Mouse (Mus musculus) left cerebral cortex, postnatal 14 days (tissue): ENCODE results near the gene Slc6a16. TPM values are rescaled to one million over a fixed set of nuclear protein-coding genes. Genes with fewer than 3 reads are reported as not detected.

Experiments used
- DNase-seq, 2 experiments: peaks; one replicate each; pipeline ENCODE4 v3.0.0; 2021 to 2022; ENCODE audit warnings: low spot score in 2 of 2, mixed read lengths in 1 of 2
- intact Hi-C: fragments of 180-260 bp; cut with DNase I; formaldehyde crosslinking; loops from one replicate; pipeline ENCODE4 v1.15.1; 2025
- total RNA-seq, 2 experiments: library from RNA; stranded (reverse); gene quantifications; 2 replicates each; pipeline ENCODE4 v1.2.3; 2021

The Slc6a16 gene
- total RNA-seq, 2 experiments from 2014 or later, result 0.97 to 1.1 TPM

DNA sequence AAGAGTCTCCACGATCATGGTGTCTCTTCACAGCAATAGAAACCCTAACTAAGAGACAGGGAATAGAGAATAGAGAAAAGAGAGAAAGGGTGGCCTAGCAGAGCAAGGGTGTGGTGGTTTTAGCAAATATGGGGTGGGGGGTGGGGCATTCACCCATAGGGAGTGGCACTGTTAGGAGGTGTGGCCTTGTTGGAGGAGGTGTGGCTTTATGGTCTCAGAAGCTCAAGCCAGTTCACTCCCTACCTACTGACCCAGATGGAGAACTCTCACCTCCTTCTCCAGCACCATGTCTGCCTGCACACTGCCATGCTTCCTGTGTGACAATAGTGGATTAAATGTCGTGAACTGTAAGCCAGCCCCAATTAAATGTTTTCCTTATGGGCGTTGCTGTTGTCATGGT lies 56.7 kb downstream of the Slc6a16 start:
- DNase-seq, result no peak
- intact Hi-C loops, result loop anchor here (5.0 to 10.0 kb wide), 2 partner anchors 120 to 213 kb away; partner anchors contain the start of gene Gfy

DNA sequence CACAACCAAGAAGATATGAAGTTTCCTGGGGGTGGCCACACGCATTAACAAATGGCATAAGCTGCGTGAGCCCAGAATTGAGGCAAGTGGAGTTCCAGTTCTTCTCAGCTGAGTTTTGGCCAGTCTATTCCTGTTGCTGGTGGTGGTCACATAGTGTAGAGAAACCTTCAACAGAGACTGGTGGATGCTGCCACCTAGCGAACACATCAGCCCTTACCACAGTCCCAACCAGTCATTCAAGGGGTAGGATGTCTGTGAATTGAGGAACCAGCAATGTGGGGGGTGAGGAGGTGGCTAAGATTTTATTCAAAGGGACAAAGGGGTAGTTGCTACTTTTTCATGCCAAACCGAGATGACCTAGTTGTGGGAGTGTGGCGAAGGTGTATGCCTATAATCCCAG lies 58.9 kb downstream of the Slc6a16 start:
- DNase-seq, result peak; percentile 87 to 92

DNA sequence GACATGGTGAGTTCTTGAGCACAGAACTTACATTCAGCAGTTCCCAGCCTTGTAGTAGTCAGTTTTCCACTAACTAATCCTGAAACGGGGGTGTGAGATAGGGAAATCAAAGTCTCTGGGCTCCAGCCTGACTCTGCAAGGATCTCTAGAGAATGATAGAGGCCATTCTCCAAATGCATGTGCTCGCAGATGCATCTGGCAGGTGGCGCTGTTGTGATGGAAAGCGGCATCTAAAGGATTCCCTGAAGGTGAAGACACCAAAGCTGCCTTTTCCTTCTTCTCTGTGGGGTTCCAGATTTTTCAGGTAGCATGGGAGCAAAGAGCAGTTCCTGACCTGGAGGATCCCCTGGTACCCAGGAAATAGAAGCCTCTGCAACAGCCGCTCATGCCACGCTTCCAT lies 59.4 kb downstream of the Slc6a16 start:
- DNase-seq, result peak; percentile 84
- intact Hi-C loops, result loop anchor here (5.0 kb wide), 1 partner anchor 67 kb away; the partner anchor contains the start of gene Ppfia3

More for the DNA sequence above, 58.9 kb downstream of the Slc6a16 start:
- intact Hi-C loops, result loop anchor here (2.0 to 10.0 kb wide), 4 partner anchors 68 to 215 kb away; partner anchors contain the start of genes Gfy, Ppfia3 and Slc17a7

DNA sequence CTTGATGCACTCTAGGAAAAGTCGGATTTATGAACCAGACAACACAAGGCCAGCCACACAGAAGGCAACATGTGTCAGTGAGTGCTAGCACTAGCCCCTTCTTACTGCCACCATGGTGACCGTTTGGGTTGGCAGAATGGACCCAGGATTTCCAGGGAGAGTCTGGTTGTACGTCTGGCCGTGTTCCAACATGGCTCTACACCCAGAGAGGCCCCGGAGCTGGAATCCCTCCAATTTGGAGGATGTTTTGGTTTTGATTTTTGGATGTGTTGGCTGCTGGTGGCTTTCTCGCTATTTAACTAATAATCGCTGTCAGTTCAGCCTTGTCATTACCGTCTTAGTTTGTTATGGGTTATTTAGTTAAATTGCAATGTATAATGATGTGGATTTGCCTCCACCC lies 61.7 kb downstream of the Slc6a16 start:
- DNase-seq, result no peak
- intact Hi-C loops, result loop anchor here (5.0 kb wide), 1 partner anchor 65 kb away; the partner anchor contains the start of gene Ppfia3

DNA sequence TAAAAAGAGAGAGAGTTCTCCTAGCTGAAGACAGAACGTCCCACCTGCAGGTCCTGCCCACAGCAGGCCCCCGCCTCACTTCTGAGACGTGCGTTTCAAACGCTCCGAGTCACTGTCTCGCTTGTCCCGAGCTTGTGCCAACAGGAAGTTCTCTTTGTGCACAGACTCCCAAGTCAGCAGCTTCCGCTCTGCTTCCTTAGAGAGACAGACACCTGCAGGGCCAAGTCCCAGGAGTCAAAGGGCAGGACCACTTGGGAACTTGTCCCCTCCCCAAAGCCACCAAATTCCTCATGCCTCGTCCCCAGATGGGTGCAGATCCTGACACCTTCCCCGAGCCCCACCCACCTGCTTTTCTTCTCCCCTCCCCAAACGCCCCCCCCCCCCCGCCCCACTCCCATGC lies 64.0 kb downstream of the Slc6a16 start:
- intact Hi-C loops, result loop anchor here (5.0 kb wide), 2 partner anchors 37 to 62 kb away; partner anchors contain the start of gene Ppfia3
- no peak for DNase-seq

DNA sequence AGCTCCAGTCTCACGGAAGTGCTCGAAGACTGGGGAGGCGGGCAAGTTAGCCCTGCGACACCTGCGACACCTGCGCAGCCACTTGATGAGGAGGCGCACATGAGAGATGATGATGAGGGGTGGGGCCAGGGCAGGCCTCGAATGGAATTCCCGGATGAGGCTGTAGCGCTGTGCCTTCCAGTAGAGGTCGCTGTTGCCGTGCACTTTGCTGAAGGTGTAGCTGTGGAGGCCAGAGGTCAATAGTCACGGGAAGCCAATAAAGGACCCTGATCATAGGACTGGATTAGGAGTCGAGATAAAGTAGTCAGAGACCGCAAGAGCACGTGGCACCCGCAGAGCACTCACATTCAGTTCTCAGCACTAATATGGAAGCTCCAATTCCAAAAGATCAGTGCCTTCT lies 64.4 kb downstream of the Slc6a16 start:
- DNase-seq, result peak; percentile 67 to 75
- intact Hi-C loops, result loop anchor here (5.0 kb wide), 1 partner anchor 37 kb away; no protein-coding TSS in a partner anchor

DNA sequence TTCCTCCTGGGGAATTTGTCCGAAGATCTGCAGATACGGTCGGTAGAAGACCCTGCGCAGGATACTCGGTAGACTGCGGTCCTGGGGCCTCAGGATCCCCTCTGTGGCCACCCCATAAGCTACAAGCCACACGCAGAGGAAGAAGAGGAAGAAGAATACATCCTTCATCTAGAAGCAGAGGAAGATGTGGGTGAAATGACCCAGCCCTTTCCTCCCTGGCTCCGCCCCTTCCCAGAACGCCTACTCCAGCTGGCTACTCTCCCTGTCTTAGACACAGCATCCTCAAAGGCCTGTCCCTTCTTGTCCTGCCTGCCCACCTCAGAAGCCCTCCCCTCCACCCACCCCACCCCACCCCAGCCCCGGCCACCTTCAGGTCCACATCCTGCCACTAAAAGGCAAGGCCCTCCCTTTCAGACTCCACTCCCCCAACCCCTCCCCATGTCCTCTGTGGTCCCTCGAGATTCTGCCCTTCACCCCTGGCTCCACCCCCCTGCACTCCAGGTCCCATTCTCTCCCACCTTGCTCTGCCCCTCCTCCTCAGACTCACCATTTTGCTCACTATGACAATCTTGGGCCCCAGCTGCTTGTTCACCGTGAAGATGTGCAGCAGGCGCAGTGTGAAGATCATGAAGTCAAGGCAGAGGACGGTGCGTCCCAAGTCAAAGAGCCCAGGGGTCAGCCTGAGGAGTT lies 67.8 kb downstream of the Slc6a16 start:
- intact Hi-C loops, result loop anchor here (5.0 kb wide), 1 partner anchor 34 kb away; no protein-coding TSS in a partner anchor
- DNase-seq, result no peak

DNA sequence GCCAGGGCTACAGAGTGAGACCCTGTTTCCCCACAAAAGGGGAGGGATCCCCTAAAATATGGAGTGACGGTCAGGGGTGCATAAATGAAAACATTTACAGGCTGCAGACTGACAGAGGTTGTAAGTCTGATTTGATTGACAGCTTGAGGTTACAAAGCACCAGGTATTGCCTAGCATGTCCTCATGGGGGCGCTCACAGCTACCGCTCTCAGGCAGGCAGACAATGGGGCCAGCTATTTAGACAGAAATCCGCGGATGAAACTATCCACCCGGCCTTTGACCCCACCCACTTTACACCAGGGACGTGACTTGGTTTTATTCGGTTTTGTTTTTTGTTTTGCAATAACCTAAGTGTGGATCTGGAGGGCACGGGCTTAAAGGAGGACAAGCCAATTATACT lies 68.6 kb downstream of the Slc6a16 start:
- intact Hi-C loops, result loop anchor here (5.0 kb wide), 1 partner anchor 33 kb away; no protein-coding TSS in a partner anchor
- no peak for DNase-seq

DNA sequence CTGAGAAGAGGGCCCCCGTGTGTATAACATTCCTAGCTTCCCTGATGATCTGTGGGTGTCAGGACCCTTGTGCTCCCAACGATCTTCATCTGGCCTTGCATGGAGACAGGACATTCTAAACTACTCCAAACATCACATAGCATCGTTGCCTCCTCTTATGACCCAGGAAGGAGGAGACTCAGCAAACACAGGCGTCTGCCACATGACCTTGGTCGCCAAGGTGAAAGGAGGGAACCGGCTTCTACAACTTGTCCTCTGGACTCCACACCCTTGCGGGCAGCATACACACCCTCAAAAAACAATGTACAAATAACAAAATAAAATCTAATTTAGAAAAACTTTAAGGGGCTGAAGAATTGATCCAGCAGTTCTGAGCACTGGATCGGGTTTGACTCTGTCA lies 71.1 kb downstream of the Slc6a16 start:
- intact Hi-C loops, result no loop called here
- no peak for DNase-seq

DNA sequence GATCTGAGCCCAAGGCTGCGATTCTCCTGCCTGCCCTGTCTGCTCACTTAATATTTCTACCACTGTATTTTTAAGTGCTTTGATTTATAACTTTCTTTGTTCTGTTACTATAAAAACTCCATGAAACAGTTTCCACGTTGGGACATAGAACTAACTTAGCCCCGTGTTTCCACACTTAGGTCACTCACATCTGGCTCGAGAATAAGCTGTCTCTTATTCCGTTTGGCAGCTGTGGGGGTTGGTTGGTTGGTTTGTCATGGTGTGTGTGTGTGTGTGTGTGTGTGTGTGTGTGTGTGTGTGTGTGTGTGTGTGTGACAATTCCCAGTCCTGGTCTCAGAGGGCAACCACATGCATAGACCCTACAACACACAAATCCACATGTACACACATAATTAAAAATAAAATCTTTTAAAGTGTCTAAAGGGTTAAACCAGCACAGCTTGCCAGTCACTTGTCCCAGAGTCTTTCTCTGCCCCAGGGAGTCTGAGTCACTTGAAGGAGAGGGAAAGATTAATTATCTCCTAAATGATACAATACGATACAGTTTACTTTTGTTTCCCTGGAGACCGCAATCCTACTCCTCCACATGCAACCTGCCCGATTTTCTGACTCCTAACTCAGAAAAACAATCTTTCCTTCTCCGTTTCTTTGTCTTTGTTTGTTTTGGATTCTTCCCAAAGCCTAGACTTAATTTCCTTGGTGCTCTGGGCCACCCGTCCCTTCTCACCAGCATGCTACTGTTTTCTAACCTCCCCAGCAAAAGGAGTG lies 72.0 kb downstream of the Slc6a16 start:
- DNase-seq, result no peak
- intact Hi-C loops, result no loop called here

DNA sequence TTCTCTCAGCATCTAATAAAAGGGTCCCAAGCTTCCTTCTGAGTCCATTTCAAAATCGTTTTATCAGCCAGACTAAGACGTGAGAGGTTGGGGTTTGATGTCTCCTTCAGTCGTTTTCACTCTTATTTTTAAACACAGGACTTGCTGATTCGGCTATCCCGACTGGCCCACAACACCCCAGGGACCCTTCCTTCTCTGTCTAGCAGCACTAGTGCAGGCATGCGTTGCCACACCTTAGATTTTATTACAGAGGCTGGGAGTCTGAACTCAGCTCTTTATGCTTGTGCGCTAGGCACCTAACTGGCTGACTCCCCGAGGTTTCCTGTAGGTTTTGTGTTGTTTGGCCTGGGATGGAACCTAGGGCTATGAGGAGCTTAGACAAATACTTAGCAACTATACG lies 72.6 kb downstream of the Slc6a16 start:
- intact Hi-C loops, result no loop called here
- DNase-seq, result no peak

DNA sequence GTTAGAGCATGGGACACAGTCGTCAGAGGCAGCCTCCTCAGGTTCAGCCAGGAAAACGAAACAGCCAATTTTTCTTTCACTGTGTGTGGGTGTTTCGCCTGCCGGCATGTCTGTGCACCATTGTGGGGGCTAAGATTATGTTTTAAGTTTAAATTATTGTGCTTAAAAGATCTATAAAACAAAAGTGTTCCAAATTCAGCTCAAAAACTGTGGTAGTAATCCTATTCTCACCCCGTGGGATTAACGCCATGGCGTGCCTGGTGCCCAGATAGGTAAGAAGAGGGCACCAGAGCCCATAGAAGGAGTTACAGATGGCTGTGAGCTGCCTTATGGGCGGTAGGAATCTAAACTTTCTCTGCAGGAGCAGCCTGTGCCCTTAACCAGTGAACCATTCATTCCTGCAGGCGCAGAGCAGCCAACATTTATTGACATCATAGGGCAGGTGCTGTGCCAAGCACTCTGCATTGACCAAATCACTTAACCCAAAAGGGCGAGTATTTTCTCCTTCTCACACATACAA lies 74.4 kb downstream of the Slc6a16 start:
- intact Hi-C loops, result no loop called here
- DNase-seq, result no peak

DNA sequence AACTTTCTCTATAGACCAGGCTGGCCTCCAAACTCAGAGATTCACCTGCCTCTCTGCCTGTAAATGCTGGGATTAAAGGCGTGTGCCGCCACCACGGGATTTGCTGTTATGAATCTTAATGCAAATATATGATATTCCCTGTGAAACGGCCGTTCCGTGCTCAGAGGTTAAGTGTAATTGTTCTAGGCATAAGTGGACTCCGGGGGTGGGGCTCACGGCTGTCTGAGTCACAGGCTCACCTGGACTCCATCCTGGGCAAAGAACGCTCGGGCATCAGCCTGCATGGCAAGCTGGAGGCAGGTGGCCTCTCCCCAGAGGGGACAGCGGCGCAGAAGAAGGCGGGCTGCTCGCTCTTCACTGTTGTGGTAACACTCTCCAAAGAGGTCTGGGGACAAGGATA lies 75.7 kb downstream of the Slc6a16 start:
- DNase-seq, result no peak
- intact Hi-C loops, result no loop called here

DNA sequence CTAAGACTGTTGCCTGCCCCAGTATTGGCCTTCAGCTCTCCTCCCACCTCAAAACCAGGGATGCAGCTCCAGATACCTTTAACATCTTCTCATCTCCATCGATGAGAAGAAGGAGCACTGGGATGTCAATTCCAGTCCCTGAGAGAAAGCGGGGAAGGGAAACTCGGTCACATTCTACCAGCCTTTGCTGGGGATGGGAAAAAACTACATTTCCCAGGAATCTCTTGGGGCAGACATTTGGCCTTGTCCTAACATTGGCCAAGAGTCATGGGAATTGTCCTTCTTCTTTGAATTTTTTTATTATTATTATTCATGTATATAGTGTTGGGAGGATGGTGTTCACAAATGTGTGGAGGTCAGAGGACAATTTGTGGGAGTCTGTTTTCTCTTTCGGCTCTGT lies 81.4 kb downstream of the Slc6a16 start:
- no peak for DNase-seq
- intact Hi-C loops, result no loop called here

Other genes with a start within 250 kb of the Slc6a16 start
- 10 to 100 TPM; 26.7 to 30.4 TPM for gene Irf3, start 243.4 kb upstream of the Slc6a16 start, total RNA-seq
- 1 to 10 TPM; 2.7 to 3.3 TPM for gene Bcl2l12, start 242.4 kb upstream of the Slc6a16 start, total RNA-seq
- gene Scaf1, start 224.7 kb upstream of the Slc6a16 start, total RNA-seq, result 100 to 1,000 TPM; 153 to 162 TPM
- gene Rras, start 223.1 kb upstream of the Slc6a16 start, total RNA-seq, result 10 to 100 TPM; 11.4 to 13.0 TPM
- gene Prr12, start 188.2 kb upstream of the Slc6a16 start, total RNA-seq, result 10 to 100 TPM; 61.4 to 65.7 TPM
- gene Nosip, start 178.7 kb upstream of the Slc6a16 start, total RNA-seq, result 10 to 100 TPM; 52.4 to 54.1 TPM
- gene Prrg2, start 178.4 kb upstream of the Slc6a16 start, total RNA-seq, result 1 to 10 TPM; 6.6 to 7.1 TPM
- gene Rcn3, start 148.9 kb upstream of the Slc6a16 start, total RNA-seq, result 1 to 10 TPM; 7.5 to 7.8 TPM
- gene Fcgrt, start 137.2 kb upstream of the Slc6a16 start, total RNA-seq, result 10 to 100 TPM; 21.0 to 22.8 TPM
- gene Rps11, start 116.6 kb upstream of the Slc6a16 start, total RNA-seq, result 100 to 1,000 TPM; 402 to 406 TPM
- 100 to 1,000 TPM; 608 to 639 TPM for gene Rpl13a, start 112.3 kb upstream of the Slc6a16 start, total RNA-seq
- gene Gm45713, start 104.9 kb upstream of the Slc6a16 start, total RNA-seq, result not detected
- 1 to 10 TPM; 2.4 to 3.2 TPM for gene Flt3l, start 104.7 kb upstream of the Slc6a16 start, total RNA-seq
- 10 to 100 TPM; 46.9 to 48.4 TPM for gene Pih1d1, start 86.8 kb upstream of the Slc6a16 start, total RNA-seq
- gene Aldh16a1, start 86.5 kb upstream of the Slc6a16 start, total RNA-seq, result 10 to 100 TPM; 10.7 to 13.5 TPM
- gene Slc17a7, start 77.1 kb upstream of the Slc6a16 start, total RNA-seq, result 1,000 to 10,000 TPM; 1,570 to 1,628 TPM
- gene Gfy, start 61.5 kb upstream of the Slc6a16 start, total RNA-seq, result under 1 TPM in 1 of 2 experiments, not detected in 1; 0.18 TPM
- not detected for gene Pth2, start 60.1 kb upstream of the Slc6a16 start, total RNA-seq
- gene Ccdc155, start 36.2 kb upstream of the Slc6a16 start, total RNA-seq, result 1 to 10 TPM; 3.0 to 3.5 TPM
- gene Dkkl1, start 28.9 kb upstream of the Slc6a16 start, total RNA-seq, result 10 to 100 TPM; 13.7 to 17.3 TPM
- gene Tead2, start 25.3 kb upstream of the Slc6a16 start, total RNA-seq, result 1 to 10 TPM; 5.6 to 6.1 TPM
- 1 to 10 TPM; 3.4 to 4.0 TPM for gene Cd37, start 2.0 kb upstream of the Slc6a16 start, total RNA-seq
- under 1 TPM; 0.40 to 0.59 TPM for gene Slc6a21, start 36.4 kb downstream of the Slc6a16 start, total RNA-seq
- 10 to 100 TPM; 19.5 to 21.3 TPM for gene Trpm4, start 92.7 kb downstream of the Slc6a16 start, total RNA-seq
- gene Hrc, start 94.2 kb downstream of the Slc6a16 start, total RNA-seq, result 1 to 10 TPM in 1 of 2 experiments, under 1 TPM in 1; 0.99 to 1.2 TPM
- gene Ppfia3, start 125.9 kb downstream of the Slc6a16 start, total RNA-seq, result 100 to 1,000 TPM; 159 to 168 TPM
- 100 to 1,000 TPM; 198 to 216 TPM for gene Lin7b, start 129.5 kb downstream of the Slc6a16 start, total RNA-seq
- gene Snrnp70, start 154.7 kb downstream of the Slc6a16 start, total RNA-seq, result 100 to 1,000 TPM; 373 to 398 TPM
- gene Kcna7, start 164.6 kb downstream of the Slc6a16 start, total RNA-seq, result under 1 TPM in 1 of 2 experiments, not detected in 1; 0.15 TPM
- gene Ntf5, start 172.6 kb downstream of the Slc6a16 start, total RNA-seq, result not detected
- not detected for gene Lhb, start 179.7 kb downstream of the Slc6a16 start, total RNA-seq
- gene Gys1, start 193.8 kb downstream of the Slc6a16 start, total RNA-seq, result 10 to 100 TPM; 14.4 to 16.3 TPM
- 10 to 100 TPM; 32.1 to 35.6 TPM for gene Ruvbl2, start 197.0 kb downstream of the Slc6a16 start, total RNA-seq
- 100 to 1,000 TPM; 287 to 302 TPM for gene Ftl1, start 218.8 kb downstream of the Slc6a16 start, total RNA-seq
- 10 to 100 TPM; 75.0 to 81.0 TPM for gene Bax, start 225.8 kb downstream of the Slc6a16 start, total RNA-seq
- gene Tulp2, start 240.8 kb downstream of the Slc6a16 start, total RNA-seq, result not detected
- 1 to 10 TPM in 1 of 2 experiments, under 1 TPM in 1; 0.88 to 1.7 TPM for gene Gm45808, start 245.7 kb downstream of the Slc6a16 start, total RNA-seq
- 1 to 10 TPM; 2.8 to 2.9 TPM for gene Dhdh, start 247.7 kb downstream of the Slc6a16 start, total RNA-seq